Mouse (Mus musculus): ENCODE measurements at regions not wholly inside any gene's neighbourhood (a gene's known extent, or its start where the extent isn't known, plus 50 kb on each side); places are given as distances from the start of the nearest gene placed in this dataset. TPM values are rescaled to one million over a fixed set of nuclear protein-coding genes. Genes with fewer than 3 reads are reported as not detected.

Small RNAs in the stretch of these regions (microRNA-seq; reads per million reads assigned to microRNA genes)
- not detected for gene Mir21c

All from intestine, embryonic 16.5 days (tissue).